Mouse (Mus musculus): Measurements from ENCODE around the gene Cfap36.

Gene Cfap36

GRCm38 (mm10) chr11:29246883-29247650, at the start of gene Cfap36:
Gene Cfap36, minus strand, starts transcription at chr11:29247409.
- peak; percentile 91 for DNase-seq (ENCODE audit: low spot score)

GRCm38 (mm10) chr11:29287305-29287704, 40.1 kb upstream of the Cfap36 start:
- DNase-seq (ENCODE audit: low spot score): no peak

- DNase-seq (ENCODE audit: low spot score): no peak
Measured at GRCm38 (mm10) chr11:29286040-29286439, 38.8 kb upstream of the Cfap36 start.

GRCm38 (mm10) chr11:29274758-29275157, 27.5 kb upstream of the Cfap36 start:
- DNase-seq (ENCODE audit: low spot score): no peak

GRCm38 (mm10) chr11:29267824-29268223, 20.6 kb upstream of the Cfap36 start:
- peak; percentile 48 for DNase-seq (ENCODE audit: low spot score)

- no peak for DNase-seq (ENCODE audit: low spot score)
Measured at GRCm38 (mm10) chr11:29254643-29255042, 7.4 kb upstream of the Cfap36 start.

- DNase-seq (ENCODE audit: low spot score): no peak
Measured at GRCm38 (mm10) chr11:29248386-29248785, 1.2 kb upstream of the Cfap36 start.

- DNase-seq (ENCODE audit: low spot score): no peak
Measured at GRCm38 (mm10) chr11:29247725-29248124, 516 bp upstream of the Cfap36 start.

GRCm38 (mm10) chr11:29245988-29246387, 1.2 kb downstream of the Cfap36 start:
- no peak for DNase-seq (ENCODE audit: low spot score)

GRCm38 (mm10) chr11:29241961-29242360, 5.2 kb downstream of the Cfap36 start:
- DNase-seq (ENCODE audit: low spot score): no peak

- no peak for DNase-seq (ENCODE audit: low spot score)
Measured at GRCm38 (mm10) chr11:29239353-29239752, 7.9 kb downstream of the Cfap36 start.

- DNase-seq (ENCODE audit: low spot score): no peak
Measured at GRCm38 (mm10) chr11:29238551-29238950, 8.7 kb downstream of the Cfap36 start.

GRCm38 (mm10) chr11:29238047-29238446, 9.2 kb downstream of the Cfap36 start:
- DNase-seq (ENCODE audit: low spot score): no peak

GRCm38 (mm10) chr11:29237364-29237763, 9.8 kb downstream of the Cfap36 start:
- DNase-seq (ENCODE audit: low spot score): no peak

- no peak for DNase-seq (ENCODE audit: low spot score)
Measured at GRCm38 (mm10) chr11:29233569-29233968, 13.6 kb downstream of the Cfap36 start.

GRCm38 (mm10) chr11:29228957-29229356, 18.3 kb downstream of the Cfap36 start:
- DNase-seq (ENCODE audit: low spot score): no peak

GRCm38 (mm10) chr11:29224754-29225153, 22.5 kb downstream of the Cfap36 start:
- no peak for DNase-seq (ENCODE audit: low spot score)

- no peak for DNase-seq (ENCODE audit: low spot score)
Measured at GRCm38 (mm10) chr11:29222310-29222709, 24.9 kb downstream of the Cfap36 start.

- no peak for DNase-seq (ENCODE audit: low spot score)
Measured at GRCm38 (mm10) chr11:29219055-29219454, 28.2 kb downstream of the Cfap36 start.

GRCm38 (mm10) chr11:29216196-29216595, 31.0 kb downstream of the Cfap36 start:
- no peak for DNase-seq (ENCODE audit: low spot score)

- no peak for DNase-seq (ENCODE audit: low spot score)
Measured at GRCm38 (mm10) chr11:29209774-29210173, 37.4 kb downstream of the Cfap36 start.

GRCm38 (mm10) chr11:29203653-29204052, 43.6 kb downstream of the Cfap36 start:
- DNase-seq (ENCODE audit: low spot score): no peak

- DNase-seq (ENCODE audit: low spot score): no peak
Measured at GRCm38 (mm10) chr11:29188981-29189380, 58.2 kb downstream of the Cfap36 start.

GRCm38 (mm10) chr11:29181751-29182150, 65.5 kb downstream of the Cfap36 start:
- DNase-seq (ENCODE audit: low spot score): no peak
